Mouse (Mus musculus) thymus, postnatal 14 days (tissue): ENCODE results near the gene Dcst1.

ENCODE experiments used
- DNase-seq: peaks from one replicate; pipeline ENCODE4 v3.0.0; 2021

Dcst1 gene

GRCm38 (mm10) chr3:89388134-89388881 is 23.3 kb upstream of the Dcst1 start:
- no peak for DNase-seq

GRCm38 (mm10) chr3:89387632-89388031 is 22.6 kb upstream of the Dcst1 start:
- no peak for DNase-seq

GRCm38 (mm10) chr3:89386438-89387420 is 21.7 kb upstream of the Dcst1 start:
- DNase-seq: peak; percentile 65

GRCm38 (mm10) chr3:89385451-89385850 is 20.4 kb upstream of the Dcst1 start:
- DNase-seq: peak; percentile 76

GRCm38 (mm10) chr3:89384331-89385076 is 19.5 kb upstream of the Dcst1 start:
- DNase-seq: no peak

GRCm38 (mm10) chr3:89383651-89384255 is 18.7 kb upstream of the Dcst1 start:
- DNase-seq: no peak

- DNase-seq: no peak
These were observed 17.9 kb upstream of the Dcst1 start for GRCm38 (mm10) chr3:89382950-89383349.

- DNase-seq: no peak
These were observed 17.2 kb upstream of the Dcst1 start for GRCm38 (mm10) chr3:89382033-89382882.

- no peak for DNase-seq
These were observed 16.2 kb upstream of the Dcst1 start for GRCm38 (mm10) chr3:89381233-89381632.

- DNase-seq: no peak
These were observed 15.7 kb upstream of the Dcst1 start for GRCm38 (mm10) chr3:89380711-89381110.

- no peak for DNase-seq
These were observed 15.2 kb upstream of the Dcst1 start for GRCm38 (mm10) chr3:89380291-89380690.

GRCm38 (mm10) chr3:89379388-89380131 is 14.5 kb upstream of the Dcst1 start:
- peak; percentile 71 for DNase-seq

- DNase-seq: peak; percentile 81
These were observed 13.5 kb upstream of the Dcst1 start for GRCm38 (mm10) chr3:89378394-89379067.

GRCm38 (mm10) chr3:89377831-89378230 is 12.8 kb upstream of the Dcst1 start:
- DNase-seq: no peak

- DNase-seq: no peak
These were observed 8.7 kb upstream of the Dcst1 start for GRCm38 (mm10) chr3:89373581-89374231.

- no peak for DNase-seq
These were observed 2.3 kb upstream of the Dcst1 start for GRCm38 (mm10) chr3:89367338-89367737.

- no peak for DNase-seq
These were observed 697 bp upstream of the Dcst1 start for GRCm38 (mm10) chr3:89365486-89366414.

GRCm38 (mm10) chr3:89364631-89365030 is 422 bp downstream of the Dcst1 start:
- no peak for DNase-seq

- no peak for DNase-seq
These were observed 3.4 kb downstream of the Dcst1 start, which contains the start of gene Dcst2 for GRCm38 (mm10) chr3:89361675-89362074. TSS of gene Dcst2 (plus strand) at chr3:89361975.
